Mouse (Mus musculus) left cerebral cortex, adult 2 months (tissue): ENCODE measurements around the gene Bank1. TPM values are rescaled to one million over a fixed set of nuclear protein-coding genes. Genes with fewer than 3 reads are reported as not detected.

Experiments
- DNase-seq, 2 experiments: peaks; one replicate each; pipeline ENCODE4 v3.0.0; 2021 to 2022; ENCODE audit warnings: low spot score in 2 of 2, mixed read lengths in 1 of 2; ENCODE audit errors: extremely low spot score in 1 of 2
- H3K27ac ChIP-seq: fragments of 200-600 bp; 2 replicates; pipeline ENCODE4 v1.8.1; 2022
- H3K4me3 ChIP-seq: fragments of 200-600 bp; 2 replicates; pipeline ENCODE4 v1.8.1; 2022
- CTCF ChIP-seq: fragments of 200-600 bp; IDR thresholded peaks from 2 replicates; pipeline ENCODE4 v1.8.1; 2022; ENCODE audit warnings: antibody characterized with exemption, mild to moderate bottlenecking, moderate library complexity
- intact Hi-C: fragments of 180-260 bp; cut with DNase I; formaldehyde crosslinking; loops from one replicate; pipeline ENCODE4 v1.15.1; 2025
- total RNA-seq, 2 experiments: library from RNA; stranded (reverse); gene quantifications; 2 replicates each; pipeline ENCODE4 v1.2.3; 2021

The Bank1 gene
- total RNA-seq, 2 experiments from 2014 or later: 0.97 to 1.3 TPM

- H3K4me3 ChIP-seq: no peak overlapping the region
- TF ChIP-seq CTCF: no peak
These were observed 288.6 kb downstream of the Bank1 start for GRCm38 (mm10) chr3:136037254-136037653.

DNA sequence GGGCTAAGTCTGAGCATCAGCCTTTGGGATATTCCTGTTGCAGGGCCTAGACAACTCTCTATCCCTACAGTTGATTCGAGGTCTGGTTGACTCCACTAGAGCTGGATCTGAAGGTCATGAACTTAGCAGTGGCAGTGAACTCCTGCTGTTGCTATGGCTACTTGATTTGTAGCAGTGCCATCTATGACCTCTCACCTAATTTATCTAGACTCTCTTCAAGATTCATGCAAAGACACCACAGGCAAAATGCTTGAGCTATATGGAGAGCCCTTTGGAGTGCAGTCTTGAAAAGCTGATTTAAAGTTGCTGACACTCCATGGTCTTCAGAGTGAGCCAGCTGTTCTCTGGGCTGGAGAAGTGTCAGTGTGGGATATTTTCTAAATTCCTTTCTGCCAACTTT is 290.1 kb downstream of the Bank1 start:
- no peak overlapping the region for H3K4me3 ChIP-seq
- no peak for DNase-seq
- intact Hi-C loops: no loop called here
- no peak for TF ChIP-seq CTCF
- no peak overlapping the region for H3K27ac ChIP-seq

More at GRCm38 (mm10) chr3:136037254-136037653, 288.6 kb downstream of the Bank1 start:
- H3K27ac ChIP-seq: no peak overlapping the region
- intact Hi-C loops: no loop called here
- no peak for DNase-seq

DNA sequence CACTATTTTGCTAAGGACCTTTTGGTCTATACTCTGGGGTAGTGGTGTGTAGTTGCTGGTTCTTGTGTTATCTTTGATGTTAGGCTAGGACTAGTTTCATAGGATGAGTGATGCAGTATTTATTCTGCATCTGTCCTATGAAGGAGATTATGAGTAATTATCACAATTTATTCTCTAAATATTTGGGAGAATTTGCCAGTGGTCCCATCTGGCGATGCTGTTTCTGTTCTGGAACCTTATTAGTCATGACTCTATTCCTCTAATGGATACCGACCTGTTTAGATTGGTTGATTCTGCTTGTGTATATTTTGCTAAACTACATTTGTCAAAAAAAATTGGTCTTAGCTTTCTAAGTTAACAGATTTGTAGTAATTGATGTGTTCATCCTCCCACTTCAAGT is 301.0 kb downstream of the Bank1 start:
- H3K27ac ChIP-seq: no peak overlapping the region
- DNase-seq: no peak

DNA sequence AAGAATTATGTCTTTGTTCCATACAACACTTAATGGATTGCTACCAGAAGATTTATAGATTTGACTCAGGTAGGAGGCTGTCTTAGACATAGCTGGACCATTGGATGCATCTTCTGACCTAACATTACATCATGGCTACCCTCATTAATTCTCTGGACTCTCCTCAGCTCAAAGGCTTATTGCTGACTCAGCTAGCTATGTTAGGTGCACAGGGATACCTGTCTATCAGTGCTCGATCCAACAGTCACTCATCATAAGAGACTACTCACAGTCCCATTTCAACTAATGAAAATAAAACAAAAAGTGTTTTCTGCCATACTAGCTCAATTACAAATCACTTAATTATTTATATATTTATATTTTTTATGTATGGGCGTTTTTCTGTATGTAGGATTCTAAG is 308.3 kb downstream of the Bank1 start:
- intact Hi-C loops: no loop called here
- H3K27ac ChIP-seq: no peak overlapping the region
- DNase-seq: no peak
- no peak overlapping the region for H3K4me3 ChIP-seq
- no peak for TF ChIP-seq CTCF

More for the DNA sequence above, 301.0 kb downstream of the Bank1 start:
- intact Hi-C loops: no loop called here
- no peak for TF ChIP-seq CTCF
- H3K4me3 ChIP-seq: no peak overlapping the region

GRCm38 (mm10) chr3:136010616-136011015 is 315.2 kb downstream of the Bank1 start:
- H3K27ac ChIP-seq: no peak overlapping the region
- intact Hi-C loops: no loop called here
- H3K4me3 ChIP-seq: no peak overlapping the region
- no peak for DNase-seq
- TF ChIP-seq CTCF: no peak

DNA sequence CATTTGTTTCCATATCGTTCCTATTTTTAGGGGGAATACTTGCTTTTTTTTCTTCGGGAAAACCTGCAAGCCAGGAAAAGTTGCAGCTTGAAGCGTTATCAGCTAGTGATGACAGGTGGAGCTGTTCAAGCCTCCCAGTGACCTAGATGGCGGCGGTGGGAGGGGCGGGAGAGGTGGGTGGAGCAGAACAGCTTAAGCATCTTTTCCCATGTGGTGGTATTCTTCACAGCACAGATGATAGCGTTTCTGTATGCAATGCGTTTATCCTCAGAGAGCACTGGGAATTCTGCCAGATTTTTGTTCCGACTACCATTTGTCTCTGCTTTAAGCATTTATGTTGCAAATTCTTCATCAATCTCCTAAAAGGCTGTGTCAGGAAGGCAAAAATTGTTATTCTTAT is 318.0 kb downstream of the Bank1 start:
- DNase-seq: peak; percentile 47 to 58
- peak overlapping the region; percentile 24; the same call in 1 of the 2 replicates for H3K4me3 ChIP-seq
- H3K27ac ChIP-seq: peak overlapping the region; percentile 82
- no peak; the same call in 1 of the 2 replicates for TF ChIP-seq CTCF
- intact Hi-C loops: loop anchor here (1.0 to 5.0 kb wide), 3 partner anchors 34 to 659 kb away; no protein-coding TSS in a partner anchor

DNA sequence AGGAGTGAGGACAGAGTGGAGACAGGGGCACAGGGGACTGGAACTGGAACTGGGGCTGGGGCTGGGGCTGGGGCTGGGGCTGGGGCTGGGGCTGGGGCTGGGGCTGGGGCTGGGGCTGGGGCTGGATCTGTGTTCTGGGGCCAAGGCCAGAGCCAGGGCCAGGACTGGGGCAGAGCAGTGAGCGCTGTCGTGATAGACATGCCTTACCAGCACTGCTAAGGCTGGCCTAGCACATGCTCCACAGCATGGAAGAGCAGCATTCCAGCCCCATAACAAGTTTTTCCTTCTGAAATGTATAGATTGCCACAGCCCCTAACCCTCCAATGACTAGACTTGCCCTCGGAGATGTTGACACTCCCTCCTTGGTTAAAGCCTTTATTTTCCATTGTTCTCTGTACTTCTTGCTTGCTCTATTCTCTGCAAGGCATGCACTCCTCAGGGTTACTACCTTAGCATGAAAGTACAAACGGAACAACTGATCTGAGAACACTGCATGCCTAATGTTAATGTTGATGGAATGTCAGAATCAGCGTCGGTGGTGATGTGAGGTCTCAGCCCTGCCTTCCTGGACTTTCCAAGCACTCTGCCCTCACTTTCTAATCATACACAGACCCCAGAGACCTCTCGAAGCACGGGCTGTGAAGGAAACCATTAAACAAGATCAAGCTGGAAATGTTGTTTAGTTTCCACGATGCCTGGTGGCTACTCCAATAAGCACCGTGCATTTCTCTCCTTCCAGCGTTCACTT is 318.6 kb downstream of the Bank1 start:
- Histone ChIP-seq H3K4me3 (peak overlapping the region; percentile 24; the same call in 1 of the 2 replicates), H3K27ac (peak overlapping the region; percentile 82)
- no peak for TF ChIP-seq CTCF
- intact Hi-C loops: loop anchor here (5.0 kb wide), 2 partner anchors 35 to 660 kb away; no protein-coding TSS in a partner anchor
- no peak for DNase-seq
